Mouse (Mus musculus) left cerebral cortex, postnatal 10 days (tissue): ENCODE data around the gene Pcdh17. TPM values are rescaled to one million over a fixed set of nuclear protein-coding genes. Genes with fewer than 3 reads are reported as not detected.
A peak's percentile ranks its signal among the peaks of the same experiment; 100 is the strongest.

Source experiments
- DNase-seq, 2 experiments: peaks; one replicate each; pipeline ENCODE4 v3.0.0; 2021 to 2022; ENCODE audit warnings: low spot score in 2 of 2, mixed read lengths in 1 of 2; ENCODE audit errors: extremely low spot score in 1 of 2
- intact Hi-C: fragments of 180-260 bp; cut with DNase I; formaldehyde crosslinking; loops from one replicate; pipeline ENCODE4 v1.15.1; 2025
- total RNA-seq, 2 experiments: library from RNA; stranded (reverse); gene quantifications; 2 replicates each; pipeline ENCODE4 v1.2.3; 2021

Pcdh17 gene
- total RNA-seq, result 10 to 100 TPM; 48.3 to 57.0 TPM

DNA sequence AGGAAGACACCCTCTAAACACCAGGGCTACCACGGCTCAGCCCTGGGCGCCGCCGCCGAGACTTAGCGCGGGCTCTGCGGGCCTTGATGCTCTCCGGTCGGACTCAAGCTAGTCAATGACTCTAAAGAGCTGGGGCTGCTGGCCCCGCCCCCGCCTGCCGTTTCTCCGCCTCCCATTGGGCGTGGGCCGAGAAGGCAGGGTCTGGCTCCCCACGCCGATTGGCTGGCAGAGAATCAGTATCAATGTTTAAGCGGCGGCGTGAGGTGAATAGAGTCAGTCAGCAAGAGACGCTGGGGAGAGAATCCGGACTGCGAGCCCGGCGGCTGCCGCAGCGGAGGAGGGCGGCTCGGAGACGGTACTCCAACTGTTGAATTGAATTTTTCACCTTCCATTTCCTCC is at the start of gene Pcdh17:
Gene Pcdh17, plus strand, starts transcription at position 276 of the 399 bp plus-strand sequence.
- intact Hi-C loops, result loop anchor here (10.0 kb wide), 1 partner anchor 1462 kb away; no protein-coding TSS in a partner anchor
- peak; percentile 96 for DNase-seq

DNA sequence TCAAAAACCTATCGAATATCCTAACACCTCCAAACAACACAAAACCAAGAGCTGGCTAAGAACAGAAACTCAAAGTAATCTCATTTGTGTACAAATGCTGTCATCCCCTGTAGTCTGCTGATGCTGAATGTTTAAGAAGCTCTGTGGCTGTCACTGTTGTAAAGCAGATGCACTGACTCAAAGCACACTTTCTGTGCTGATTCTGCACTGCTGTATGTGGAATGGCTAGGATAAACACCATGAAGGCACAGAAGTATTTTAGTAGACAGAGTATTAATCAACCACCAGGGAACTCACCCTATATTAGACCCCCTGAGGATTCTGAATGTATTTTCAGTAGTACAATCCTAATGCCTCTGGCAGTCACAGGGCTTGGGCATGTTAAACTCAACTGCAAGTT is 46.2 kb upstream of the Pcdh17 start:
- intact Hi-C loops, result no loop called here

DNA sequence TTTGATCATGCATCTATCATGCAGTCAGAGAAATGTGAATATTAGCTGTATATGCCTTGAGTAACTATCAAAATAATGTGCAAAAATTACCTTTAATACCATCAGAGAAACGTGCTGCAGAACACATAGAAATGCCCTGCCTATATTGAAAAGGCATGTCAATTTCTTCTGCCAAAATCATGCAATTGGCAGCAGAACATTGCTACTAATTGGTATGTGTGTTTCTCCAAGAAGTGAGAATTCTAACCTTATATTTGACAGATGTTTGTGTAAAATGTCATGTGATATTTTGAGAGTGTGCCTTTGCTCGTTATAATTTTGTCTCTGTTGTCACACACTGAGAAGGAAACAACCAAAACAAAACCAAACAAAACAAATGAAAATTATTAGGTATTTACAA is 18.6 kb upstream of the Pcdh17 start:
- intact Hi-C loops, result no loop called here

More for the DNA sequence above, 46.2 kb upstream of the Pcdh17 start:
- DNase-seq, result no peak

DNA sequence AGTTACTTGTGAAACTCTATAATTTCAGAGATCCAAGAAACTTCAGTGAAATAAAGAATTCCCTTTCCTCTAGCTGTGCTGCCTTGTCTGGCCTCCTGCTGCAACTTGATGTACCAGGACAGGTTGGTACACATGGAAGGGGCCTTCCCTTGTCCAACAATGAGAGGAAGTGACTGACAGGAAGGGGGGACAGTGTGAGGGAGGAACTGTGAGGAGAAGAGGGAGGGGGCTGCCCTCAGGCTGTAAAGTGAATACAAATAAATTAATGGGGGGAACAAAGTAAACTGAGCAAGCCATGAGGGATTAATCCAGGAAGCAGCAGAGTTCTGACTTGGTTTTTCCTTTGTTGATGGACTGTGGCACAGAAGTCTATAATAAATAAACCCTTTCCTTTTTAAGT is 16.7 kb upstream of the Pcdh17 start:
- no peak for DNase-seq
- intact Hi-C loops, result no loop called here

More for the DNA sequence above, 18.6 kb upstream of the Pcdh17 start:
- no peak for DNase-seq

DNA sequence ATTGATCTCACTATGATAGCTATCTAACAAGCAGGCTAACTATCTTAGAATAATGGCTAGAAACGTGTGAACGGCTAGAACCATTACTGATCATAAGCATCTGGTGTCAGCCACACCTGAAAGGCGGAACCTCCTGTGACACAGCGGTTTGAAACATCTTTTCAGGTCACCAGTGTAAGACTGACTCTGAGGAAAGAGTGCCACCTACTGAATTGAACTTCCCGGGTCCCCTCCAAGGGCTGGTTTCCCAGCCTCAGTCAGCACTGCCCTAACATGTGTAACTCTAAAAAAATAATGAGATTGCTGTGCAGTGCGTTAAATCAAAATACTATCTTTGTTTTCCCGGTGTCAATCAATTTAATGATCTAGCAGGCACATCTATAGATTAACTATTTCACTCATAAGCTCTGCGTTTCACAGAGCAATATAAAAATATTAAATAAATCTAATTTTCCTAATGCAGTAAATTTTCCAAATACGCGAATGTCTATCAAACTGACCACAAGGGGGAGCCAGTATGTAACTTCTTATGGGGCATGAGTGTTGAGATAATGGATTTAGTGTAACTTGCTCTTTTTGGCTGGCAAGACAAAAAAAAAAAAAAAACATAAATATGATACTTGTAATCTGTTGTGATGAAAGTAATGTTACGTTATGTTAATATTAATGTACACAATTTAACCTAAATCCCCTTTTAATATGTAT is 5.1 kb upstream of the Pcdh17 start:
- DNase-seq, result peak in 1 of 2 experiments; percentile 14
- intact Hi-C loops, result no loop called here

DNA sequence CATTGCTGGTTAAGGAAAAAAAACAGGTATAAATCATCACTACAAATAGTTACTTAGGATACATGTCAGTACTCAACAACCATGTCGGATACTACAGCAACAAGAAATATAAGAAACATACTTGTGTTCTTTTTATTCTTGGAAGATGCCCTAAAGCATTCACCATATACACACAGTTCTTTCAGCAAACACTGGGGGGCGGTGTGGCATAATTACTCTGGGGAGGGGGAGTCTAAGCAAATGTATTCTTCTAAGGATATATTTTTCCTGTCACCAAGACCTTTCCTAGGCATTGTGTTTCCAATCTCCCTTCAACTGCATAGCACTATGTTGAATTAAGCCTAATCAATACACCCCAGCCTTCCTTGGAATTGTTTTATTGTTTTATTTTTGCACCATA is 2.5 kb upstream of the Pcdh17 start:
- intact Hi-C loops, result loop anchor here (10.0 kb wide), 1 partner anchor 1464 kb away; no protein-coding TSS in a partner anchor
- DNase-seq, result peak in 1 of 2 experiments; percentile 40

DNA sequence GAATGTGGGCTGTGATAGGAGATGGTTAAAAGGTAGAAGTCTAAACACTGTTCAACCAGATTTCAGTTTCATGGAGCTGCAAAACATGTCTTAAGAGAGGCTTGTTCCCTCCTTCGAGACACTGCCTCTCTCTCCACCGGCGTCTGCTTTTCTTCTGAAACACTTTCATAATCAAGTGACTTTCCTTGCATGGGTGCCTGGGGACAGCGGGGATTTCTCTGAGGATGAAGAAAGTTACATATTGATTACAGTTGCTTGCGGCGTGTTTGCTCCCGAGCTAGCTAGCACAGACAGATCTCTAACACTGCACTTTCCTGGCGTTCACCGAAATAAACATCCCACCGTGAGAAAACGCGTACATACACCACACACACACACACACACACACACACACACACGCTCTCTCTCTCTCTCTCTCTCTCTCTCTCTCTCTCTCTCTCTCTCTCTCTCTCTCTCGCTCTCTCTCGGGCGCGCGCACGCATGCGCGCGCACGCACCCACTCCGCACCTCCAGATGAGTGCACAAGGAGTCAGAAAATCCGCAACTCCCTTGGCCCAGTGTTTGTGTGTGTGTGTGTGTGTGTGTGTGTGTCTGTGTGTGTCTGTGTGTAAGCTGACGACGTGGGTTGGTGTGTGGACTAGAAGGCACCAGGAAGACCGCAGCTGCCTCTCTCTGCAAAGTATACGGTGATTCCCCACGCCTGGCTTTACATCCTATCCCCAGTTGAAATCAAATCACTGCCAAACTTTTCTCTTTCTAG is 655 bp upstream of the Pcdh17 start:
- intact Hi-C loops, result loop anchor here (10.0 kb wide), 1 partner anchor 1462 kb away; no protein-coding TSS in a partner anchor

DNA sequence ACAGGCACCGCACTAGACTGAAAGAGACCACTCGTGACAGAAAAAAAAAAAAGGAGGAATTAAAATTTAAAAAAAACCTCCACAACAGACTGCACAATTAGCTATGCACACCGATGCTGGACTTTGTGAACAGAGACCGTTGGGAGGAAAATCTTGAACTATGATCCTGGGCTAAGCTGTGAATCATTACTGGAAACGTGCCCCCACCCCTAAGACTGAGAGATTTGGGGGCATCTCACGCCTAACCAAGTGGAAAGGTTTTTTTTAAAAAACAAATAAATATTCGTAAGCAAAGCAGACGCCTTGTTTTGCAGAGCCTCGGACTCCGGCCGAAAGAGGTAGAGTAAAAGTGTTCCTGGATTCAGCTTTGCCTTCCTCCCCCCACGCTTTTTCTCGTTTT is 398 bp downstream of the Pcdh17 start:
- DNase-seq, result peak in 1 of 2 experiments; percentile 11
- intact Hi-C loops, result loop anchor here (10.0 kb wide), 1 partner anchor 1461 kb away; no protein-coding TSS in a partner anchor

More for the DNA sequence above, 655 bp upstream of the Pcdh17 start:
- peak in 1 of 2 experiments; percentile 31 for DNase-seq

DNA sequence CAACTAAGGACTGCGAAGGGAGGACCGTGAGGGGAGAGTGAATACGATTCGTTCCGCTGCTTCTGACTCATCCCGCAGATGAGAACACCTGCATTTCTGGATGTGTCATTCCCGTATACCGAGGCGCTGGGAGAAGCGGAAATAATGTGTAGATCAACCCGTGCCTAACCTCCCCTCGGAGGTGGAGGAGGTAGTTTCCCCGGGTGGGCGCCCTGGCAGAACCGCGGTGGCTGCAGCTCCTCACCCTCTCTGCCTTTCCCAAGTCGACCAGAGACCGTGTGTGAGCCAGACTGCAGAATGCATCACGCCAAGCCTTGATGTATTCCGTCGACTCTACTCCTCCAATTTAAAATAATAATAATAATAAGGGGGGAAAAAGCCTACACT is 906 bp downstream of the Pcdh17 start:
- DNase-seq, result peak; percentile 36 to 40
- intact Hi-C loops, result loop anchor here (10.0 kb wide), 1 partner anchor 1461 kb away; no protein-coding TSS in a partner anchor

DNA sequence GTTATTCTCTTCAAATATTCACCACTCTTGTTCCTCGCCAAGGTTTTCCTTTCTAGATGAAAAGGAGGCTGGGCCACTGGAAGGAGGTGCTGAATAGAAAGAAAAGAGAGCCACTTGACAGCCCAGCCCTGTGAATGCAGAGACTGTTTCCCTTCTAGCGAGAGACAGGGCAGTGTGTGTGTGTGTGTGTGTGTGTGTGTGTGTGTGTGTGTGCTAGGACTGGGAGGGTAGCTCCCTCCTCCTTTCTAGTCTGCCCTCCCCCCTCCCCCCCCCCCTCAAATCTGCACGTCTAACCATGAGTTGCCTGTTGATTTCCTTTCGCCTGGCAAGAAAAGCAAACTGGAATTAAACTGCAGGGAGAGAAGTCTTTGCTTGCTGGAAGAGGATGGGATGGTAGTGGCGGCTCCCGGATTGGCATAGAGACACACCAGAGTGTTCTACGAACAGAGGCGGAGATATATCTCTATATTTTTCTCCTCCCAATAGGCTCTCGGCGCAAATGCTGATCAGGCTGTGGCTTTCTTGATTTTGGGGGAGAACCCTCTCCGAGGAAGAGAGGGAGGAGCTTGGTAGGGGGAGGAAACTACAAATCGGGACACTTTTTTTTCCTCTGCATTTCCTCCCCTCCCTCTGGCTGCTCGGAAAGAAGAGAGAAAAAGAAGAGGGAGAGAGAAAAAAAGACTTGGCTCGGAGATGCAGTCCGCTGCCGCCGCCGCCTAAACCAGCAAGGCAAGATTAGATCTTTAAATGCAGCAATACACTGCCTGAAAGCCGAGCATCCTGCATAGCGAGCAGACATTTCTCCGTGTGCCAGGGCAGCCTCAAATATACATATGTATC is 1.5 kb downstream of the Pcdh17 start:
- intact Hi-C loops, result loop anchor here (10.0 kb wide), 1 partner anchor 1460 kb away; no protein-coding TSS in a partner anchor
- peak; percentile 50 to 57 for DNase-seq

DNA sequence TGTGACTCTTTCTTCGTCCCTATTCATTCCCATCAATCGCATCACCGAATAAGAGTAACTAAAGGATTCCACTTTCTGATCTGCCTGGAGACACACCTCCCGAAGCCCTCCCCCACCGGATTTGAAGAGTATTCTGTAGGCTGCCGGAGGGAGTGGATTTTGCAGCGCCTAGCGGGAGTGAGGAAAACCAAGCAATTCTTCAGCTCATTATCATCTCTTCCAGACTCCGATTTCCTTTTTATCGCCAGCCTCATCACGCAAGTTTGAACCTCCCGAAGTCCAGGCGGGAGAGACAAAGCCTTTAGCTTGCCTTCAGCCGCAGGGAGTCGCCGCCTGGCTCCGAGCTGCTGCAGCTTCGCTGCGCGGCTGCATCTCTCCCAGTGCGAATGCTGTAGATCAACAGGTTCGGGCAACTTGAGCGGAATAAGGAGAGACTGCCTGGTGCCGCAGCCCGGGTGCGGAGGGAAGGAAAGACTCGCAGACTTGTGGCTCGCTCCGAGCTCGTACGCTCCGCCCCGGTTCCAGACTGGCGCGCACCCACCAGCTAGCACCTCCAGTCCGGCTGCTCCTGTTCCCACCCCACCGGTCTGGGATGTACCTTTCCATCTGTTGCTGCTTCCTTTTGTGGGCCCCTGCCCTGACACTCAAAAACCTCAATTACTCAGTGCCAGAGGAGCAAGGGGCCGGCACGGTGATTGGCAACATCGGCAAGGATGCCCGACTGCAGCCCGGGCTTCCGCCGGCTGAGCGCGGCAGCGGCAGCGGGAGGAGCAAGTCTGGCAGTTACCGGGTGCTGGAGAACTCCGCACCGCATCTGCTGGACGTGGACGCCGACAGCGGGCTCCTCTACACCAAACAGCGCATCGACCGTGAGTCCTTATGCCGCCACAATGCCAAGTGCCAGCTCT is 2.4 kb downstream of the Pcdh17 start:
- intact Hi-C loops, result loop anchor here (10.0 kb wide), 1 partner anchor 1459 kb away; no protein-coding TSS in a partner anchor
- peak; percentile 49 to 55 for DNase-seq

DNA sequence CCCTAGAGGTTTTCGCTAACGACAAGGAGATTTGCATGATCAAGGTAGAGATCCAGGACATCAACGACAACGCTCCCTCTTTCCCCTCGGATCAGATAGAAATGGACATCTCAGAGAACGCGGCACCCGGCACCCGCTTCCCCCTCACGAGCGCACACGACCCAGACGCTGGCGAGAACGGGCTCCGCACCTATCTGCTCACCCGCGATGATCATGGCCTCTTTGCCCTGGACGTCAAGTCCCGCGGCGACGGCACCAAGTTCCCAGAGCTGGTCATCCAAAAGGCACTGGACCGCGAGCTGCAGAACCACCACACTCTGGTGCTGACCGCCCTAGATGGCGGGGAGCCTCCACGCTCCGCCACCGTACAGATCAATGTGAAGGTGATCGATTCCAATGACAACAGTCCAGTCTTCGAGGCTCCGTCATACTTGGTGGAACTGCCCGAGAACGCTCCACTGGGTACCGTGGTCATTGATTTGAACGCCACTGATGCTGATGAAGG is 3.1 kb downstream of the Pcdh17 start:
- intact Hi-C loops, result loop anchor here (10.0 kb wide), 1 partner anchor 1458 kb away; no protein-coding TSS in a partner anchor
- peak; percentile 15 to 29 for DNase-seq

DNA sequence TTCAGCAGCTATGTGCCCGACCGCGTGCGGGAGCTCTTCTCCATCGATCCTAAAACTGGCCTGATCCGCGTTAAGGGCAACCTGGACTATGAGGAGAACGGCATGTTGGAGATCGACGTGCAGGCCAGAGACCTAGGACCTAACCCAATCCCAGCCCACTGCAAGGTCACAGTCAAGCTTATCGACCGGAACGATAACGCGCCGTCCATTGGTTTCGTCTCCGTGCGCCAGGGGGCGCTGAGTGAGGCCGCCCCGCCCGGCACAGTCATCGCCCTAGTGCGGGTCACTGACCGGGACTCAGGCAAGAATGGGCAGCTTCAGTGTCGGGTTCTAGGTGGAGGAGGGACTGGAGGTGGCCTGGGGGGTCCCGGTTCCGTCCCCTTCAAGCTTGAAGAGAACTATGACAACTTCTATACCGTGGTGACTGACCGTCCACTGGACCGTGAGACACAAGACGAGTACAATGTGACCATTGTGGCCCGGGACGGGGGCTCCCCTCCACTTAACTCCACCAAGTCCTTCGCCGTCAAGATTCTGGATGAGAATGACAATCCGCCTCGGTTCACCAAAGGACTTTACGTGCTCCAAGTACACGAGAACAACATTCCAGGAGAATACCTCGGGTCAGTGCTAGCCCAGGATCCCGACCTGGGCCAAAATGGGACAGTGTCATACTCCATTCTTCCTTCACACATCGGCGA is 3.7 kb downstream of the Pcdh17 start:
- peak; percentile 45 to 56 for DNase-seq
- intact Hi-C loops, result loop anchor here (10.0 kb wide), 1 partner anchor 1458 kb away; no protein-coding TSS in a partner anchor

DNA sequence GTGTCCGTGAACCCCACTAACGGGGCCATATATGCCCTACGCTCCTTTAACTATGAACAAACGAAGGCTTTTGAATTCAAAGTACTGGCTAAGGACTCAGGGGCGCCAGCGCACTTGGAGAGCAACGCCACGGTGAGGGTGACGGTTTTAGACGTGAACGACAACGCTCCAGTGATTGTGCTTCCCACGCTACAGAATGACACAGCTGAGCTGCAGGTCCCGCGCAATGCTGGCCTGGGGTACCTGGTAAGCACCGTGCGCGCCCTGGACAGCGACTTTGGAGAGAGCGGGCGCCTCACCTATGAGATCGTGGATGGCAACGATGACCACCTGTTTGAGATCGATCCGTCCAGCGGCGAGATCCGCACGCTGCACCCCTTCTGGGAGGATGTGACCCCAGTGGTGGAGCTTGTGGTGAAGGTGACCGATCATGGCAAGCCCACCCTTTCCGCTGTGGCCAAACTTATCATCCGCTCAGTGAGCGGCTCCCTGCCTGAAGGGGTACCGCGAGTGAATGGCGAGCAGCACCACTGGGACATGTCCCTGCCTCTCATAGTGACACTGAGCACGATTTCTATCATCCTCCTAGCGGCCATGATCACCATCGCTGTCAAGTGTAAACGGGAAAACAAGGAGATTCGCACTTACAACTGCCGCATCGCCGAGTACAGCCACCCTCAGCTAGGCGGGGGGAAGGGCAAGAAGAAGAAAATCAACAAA is 4.5 kb downstream of the Pcdh17 start:
- peak; percentile 32 to 38 for DNase-seq
- intact Hi-C loops, result loop anchor here (10.0 kb wide), 1 partner anchor 1457 kb away; no protein-coding TSS in a partner anchor

DNA sequence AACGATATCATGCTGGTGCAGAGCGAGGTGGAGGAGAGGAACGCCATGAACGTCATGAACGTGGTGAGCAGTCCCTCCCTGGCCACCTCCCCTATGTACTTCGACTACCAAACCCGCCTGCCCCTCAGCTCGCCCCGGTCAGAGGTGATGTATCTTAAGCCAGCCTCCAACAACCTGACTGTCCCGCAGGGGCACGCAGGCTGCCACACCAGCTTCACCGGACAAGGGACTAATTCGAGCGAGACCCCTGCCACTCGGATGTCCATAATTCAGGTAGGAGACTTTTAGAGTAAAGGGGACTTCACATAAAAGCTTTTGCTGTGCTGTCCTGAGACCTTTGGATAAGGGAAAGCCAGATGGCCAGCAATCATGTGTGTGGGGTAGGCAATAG is 5.0 kb downstream of the Pcdh17 start:
- intact Hi-C loops, result loop anchor here (10.0 kb wide), 1 partner anchor 1456 kb away; no protein-coding TSS in a partner anchor
- DNase-seq, result peak in 1 of 2 experiments; percentile 29
